Mouse (Mus musculus) heart, embryonic 14.5 days (tissue): ENCODE measurements around the gene L3mbtl1. TPM values are rescaled to one million over a fixed set of nuclear protein-coding genes. Genes with fewer than 3 reads are reported as not detected.

ENCODE experiments used
- ATAC-seq: fragments of 200-750 bp; cut with Nextera tagmentation; 2 replicates; pipeline ENCODE4 v1.8.0; 2017; ENCODE audit warnings: low read depth, moderate TSS enrichment; ENCODE audit not compliant: insufficient number of reproducible peaks, insufficient read depth, low FRiP score
- H3K27ac ChIP-seq, 2 experiments: fragments of 200-500 bp in 1 of 2; fragments of 300-500 bp in 1 of 2; sonication (generic) in 1 of 2; replicated peaks in 1 of 2; 2 replicates each; pipeline ENCODE4 v1.5.1; 2012 to 2014; ENCODE audit warnings: low read depth in 2 of 2, low read length in 2 of 2, control low read depth in 1 of 2, mild to moderate bottlenecking in 1 of 2, mixed read lengths in 1 of 2; ENCODE audit not compliant: control insufficient read depth in 1 of 2, insufficient read depth in 1 of 2
- H3K27me3 ChIP-seq: fragments of 300-500 bp; sonication (generic); 2 replicates; pipeline ENCODE4 v1.6.1; 2014; ENCODE audit warnings: mild to moderate bottlenecking, low read length, control low read depth; ENCODE audit not compliant: control insufficient read depth, insufficient read depth
- H3K36me3 ChIP-seq: fragments of 300-500 bp; sonication (generic); 2 replicates; pipeline ENCODE4 v1.6.1; 2014; ENCODE audit warnings: mild to moderate bottlenecking, control low read depth, low read length, mixed read lengths; ENCODE audit not compliant: control insufficient read depth, insufficient read depth
- H3K4me1 ChIP-seq, 2 experiments: fragments of 200-500 bp in 1 of 2; fragments of 300-500 bp in 1 of 2; sonication (generic) in 1 of 2; 2 replicates each; pipeline ENCODE4 v1.6.1; 2012 to 2014; ENCODE audit warnings: low read length in 2 of 2, control low read depth in 1 of 2, mixed read lengths in 1 of 2; ENCODE audit not compliant: control insufficient read depth in 2 of 2, insufficient read depth in 2 of 2
- H3K4me2 ChIP-seq: fragments of 300-500 bp; sonication (generic); 2 replicates; pipeline ENCODE4 v1.6.1; 2014; ENCODE audit warnings: mild to moderate bottlenecking, low read length
- H3K4me3 ChIP-seq, 2 experiments: fragments of 200-500 bp in 1 of 2; fragments of 300-500 bp in 1 of 2; sonication (generic) in 1 of 2; 2 replicates each; pipeline ENCODE4 v1.5.1; 2012 to 2014; ENCODE audit warnings: low read length in 2 of 2, mild to moderate bottlenecking in 2 of 2, control low read depth in 1 of 2, low read depth in 1 of 2, moderate library complexity in 1 of 2; ENCODE audit not compliant: control insufficient read depth in 1 of 2, insufficient read depth in 1 of 2
- H3K9ac ChIP-seq: fragments of 300-500 bp; sonication (generic); 2 replicates; pipeline ENCODE4 v1.6.1; 2014; ENCODE audit warnings: mild to moderate bottlenecking, low read length
- H3K9me3 ChIP-seq: fragments of 300-500 bp; sonication (generic); 2 replicates; pipeline ENCODE4 v1.6.1; 2016; ENCODE audit warnings: low read length, control low read depth; ENCODE audit not compliant: control insufficient read depth
- WGBS: fragments of 180-500 bp; shearing (Covaris S2); extraction: QIAGEN DNeasy Blood & Tissue Kit; methylation state at CpG from one replicate; pipeline ENCODE4 v1.1.7; 2014; 5-methylcytosine and 5-hydroxymethylcytosine counted together
- polyA plus RNA-seq: library from polyadenylated mRNA; unstranded; fragments of >200 nt; fragmentation: Nextera tagmentation; extraction: Ambion mirVana; gene quantifications from 2 replicates; pipeline ENCODE4 v1.2.1, GENCODE M21; 2014

L3mbtl1 gene
- polyA plus RNA-seq, 1 experiment from 2014 or later = 0.24 TPM

- Histone ChIP-seq H3K4me3 (no peak overlapping the region), H3K27me3 (no peaks in the 10 kb centered on the region), H3K4me2 (no peak overlapping the region), H3K9ac (no peak overlapping the region), H3K36me3 (no peaks in the 10 kb centered on the region), H3K4me1 (peaks cover 0 to 3% of the 10 kb centered on the region in 2 experiments; a peak in 2 of 4 replicates), H3K27ac (no peak overlapping the region), H3K9me3 (no peaks in the 10 kb centered on the region)
- ATAC-seq = no peak
- WGBS = 75% methylated on average over 6 of the region's 6 CpGs
Measured at GRCm38 (mm10) chr2:162984381-162984780, 41.1 kb downstream of the L3mbtl1 start.

- Histone ChIP-seq H3K9ac (no peak overlapping the region), H3K4me2 (no peak overlapping the region), H3K36me3 (no peaks in the 10 kb centered on the region), H3K27me3 (no peaks in the 10 kb centered on the region), H3K9me3 (no peaks in the 10 kb centered on the region), H3K27ac (no peak overlapping the region), H3K4me3 (no peak overlapping the region), H3K4me1 (peaks cover 0 to 3% of the 10 kb centered on the region in 2 experiments; a peak in 2 of 4 replicates)
- no peak for ATAC-seq
- 41% methylated on average over 3 of the region's 3 CpGs for WGBS
Measured at GRCm38 (mm10) chr2:162985923-162986322, 42.7 kb downstream of the L3mbtl1 start.

- Histone ChIP-seq H3K4me1 (peaks cover 0 to 3% of the 10 kb centered on the region in 2 experiments; a peak in 2 of 4 replicates), H3K9ac (no peak overlapping the region), H3K9me3 (no peaks in the 10 kb centered on the region), H3K4me2 (no peak overlapping the region), H3K4me3 (no peak overlapping the region), H3K27ac (no peak overlapping the region), H3K27me3 (no peaks in the 10 kb centered on the region), H3K36me3 (no peaks in the 10 kb centered on the region)
- WGBS = 75% methylated on average over 3 of the region's 3 CpGs
- no peak for ATAC-seq
Measured at GRCm38 (mm10) chr2:162986764-162987163, 43.5 kb downstream of the L3mbtl1 start.

GRCm38 (mm10) chr2:162987218-162987617 is 43.9 kb downstream of the L3mbtl1 start, which contains the start of gene Sgk2:
Gene Sgk2 (plus strand): TSS chr2:162987330.
- WGBS = 53% methylated on average over 8 of the region's 8 CpGs
- Histone ChIP-seq H3K4me2 (no peak within 1 kb of the TSS), H3K9me3 (no peaks in the 10 kb centered on the region), H3K27me3 (no peaks in the 10 kb centered on the region), H3K9ac (no peak within 1 kb of the TSS), H3K36me3 (no peaks in the 10 kb centered on the region), H3K27ac (no peak within 1 kb of the TSS), H3K4me1 (peaks cover 0 to 3% of the 10 kb centered on the region in 2 experiments; a peak in 2 of 4 replicates), H3K4me3 (no peak within 1 kb of the TSS)
- ATAC-seq = no peak

- no peak overlapping the region for H3K9ac ChIP-seq
- 77% methylated on average over 4 of the region's 4 CpGs for WGBS
- no peak overlapping the region for H3K27ac ChIP-seq
- H3K36me3 ChIP-seq = no peaks in the 10 kb centered on the region
- H3K4me2 ChIP-seq = no peak overlapping the region
- H3K9me3 ChIP-seq = no peaks in the 10 kb centered on the region
- ATAC-seq = no peak
- peaks cover 0 to 3% of the 10 kb centered on the region in 2 experiments; a peak in 2 of 4 replicates for H3K4me1 ChIP-seq
- no peak overlapping the region for H3K4me3 ChIP-seq
- H3K27me3 ChIP-seq = no peaks in the 10 kb centered on the region
Measured at GRCm38 (mm10) chr2:162988235-162988634, 45.0 kb downstream of the L3mbtl1 start.

- H3K9ac ChIP-seq = no peak overlapping the region
- no peak for ATAC-seq
- 0 out of 2 replicates have a peak, but pooled peaks cover 4% of the 10 kb centered on the region for H3K27me3 ChIP-seq
- no peak overlapping the region for H3K4me3 ChIP-seq
- no peaks in the 10 kb centered on the region for H3K9me3 ChIP-seq
- H3K27ac ChIP-seq = no peak overlapping the region
- H3K4me1 ChIP-seq = no peaks in the 10 kb centered on the region; a peak in 1 of 4 replicates
- no peak overlapping the region for H3K4me2 ChIP-seq
- 35% methylated on average over 6 of the region's 6 CpGs for WGBS
- H3K36me3 ChIP-seq = no peaks in the 10 kb centered on the region
Measured at GRCm38 (mm10) chr2:162991394-162992083, 48.3 kb downstream of the L3mbtl1 start.

GRCm38 (mm10) chr2:162992084-162992437 is 48.8 kb downstream of the L3mbtl1 start:
- Histone ChIP-seq H3K4me1 (no peaks in the 10 kb centered on the region), H3K36me3 (no peaks in the 10 kb centered on the region), H3K9ac (no peak overlapping the region), H3K4me2 (no peak overlapping the region), H3K27me3 (0 out of 2 replicates have a peak, but pooled peaks cover 4% of the 10 kb centered on the region), H3K27ac (no peak overlapping the region), H3K4me3 (no peak overlapping the region), H3K9me3 (no peaks in the 10 kb centered on the region)
- ATAC-seq = no peak
